Mouse (Mus musculus) layer of hippocampus, adult 6 months (tissue): Measurements from ENCODE around the gene Smyd3. TPM values are rescaled to one million over a fixed set of nuclear protein-coding genes. Genes with fewer than 3 reads are reported as not detected.

Experiments
- long read RNA-seq, 2 experiments: library from polyadenylated mRNA; unstranded; transcript quantifications; one replicate each; pipeline ENCODE4 v2.0.0; 2019 to 2020
- polyA plus RNA-seq: library from polyadenylated mRNA; unstranded; fragments of <200 nt; fragmentation: Nextera tagmentation; gene quantifications from 2 replicates; pipeline ENCODE4 v1.2.3, GENCODE M21; 2021

Smyd3 gene
- 19.1 and 19.6 TPM in 2 replicates for polyA plus RNA-seq
- long read RNA-seq, experiment 1, partial matches to known transcripts, result 1 of 12 reads
- long read RNA-seq, experiment 1, other reads (novel, unspliced or antisense), result 8 of 12 reads
- long read RNA-seq, experiment 2, partial matches to known transcripts, result 5 of 23 reads
- long read RNA-seq, experiment 2, other reads (novel, unspliced or antisense), result 14 of 23 reads

DNA sequence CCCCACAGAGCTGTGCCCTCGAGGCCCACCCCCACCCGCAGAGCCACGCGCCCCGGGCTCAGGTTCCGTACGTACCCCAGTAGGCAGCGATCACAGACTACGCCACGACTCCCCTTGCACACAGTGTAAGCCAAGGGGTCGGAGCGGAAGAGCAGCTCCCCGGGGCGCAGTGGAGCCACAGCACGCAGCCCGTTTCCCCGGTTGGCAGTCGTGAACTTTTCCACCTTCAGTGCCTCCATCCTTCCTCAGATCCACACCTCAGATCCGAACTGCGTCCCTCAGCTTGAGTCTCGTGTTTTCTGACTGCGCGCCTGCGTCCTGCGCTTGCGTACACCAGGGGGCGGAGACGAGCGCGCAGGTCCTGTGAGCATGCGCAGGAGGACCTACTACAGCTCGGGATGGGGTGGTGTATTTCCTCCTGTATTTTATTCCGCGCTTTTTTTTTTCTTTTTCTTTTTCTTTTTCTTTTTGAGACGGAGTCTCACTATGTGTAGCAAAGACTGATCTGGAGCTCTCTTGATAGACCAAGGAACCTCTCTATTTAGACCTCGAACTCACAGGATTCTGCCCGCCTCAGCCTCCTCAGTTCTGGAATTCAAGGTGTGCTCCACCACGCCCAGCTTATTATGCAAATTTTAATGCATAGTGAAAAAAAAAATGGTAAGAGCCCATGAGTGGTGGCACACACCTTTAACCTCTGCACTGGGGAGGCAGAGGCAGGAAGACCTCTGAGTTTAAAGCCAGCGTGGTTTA, at the start of gene Smyd3:
Gene Smyd3 (minus strand): TSS at position 329 of the 753 bp plus-strand sequence.

DNA sequence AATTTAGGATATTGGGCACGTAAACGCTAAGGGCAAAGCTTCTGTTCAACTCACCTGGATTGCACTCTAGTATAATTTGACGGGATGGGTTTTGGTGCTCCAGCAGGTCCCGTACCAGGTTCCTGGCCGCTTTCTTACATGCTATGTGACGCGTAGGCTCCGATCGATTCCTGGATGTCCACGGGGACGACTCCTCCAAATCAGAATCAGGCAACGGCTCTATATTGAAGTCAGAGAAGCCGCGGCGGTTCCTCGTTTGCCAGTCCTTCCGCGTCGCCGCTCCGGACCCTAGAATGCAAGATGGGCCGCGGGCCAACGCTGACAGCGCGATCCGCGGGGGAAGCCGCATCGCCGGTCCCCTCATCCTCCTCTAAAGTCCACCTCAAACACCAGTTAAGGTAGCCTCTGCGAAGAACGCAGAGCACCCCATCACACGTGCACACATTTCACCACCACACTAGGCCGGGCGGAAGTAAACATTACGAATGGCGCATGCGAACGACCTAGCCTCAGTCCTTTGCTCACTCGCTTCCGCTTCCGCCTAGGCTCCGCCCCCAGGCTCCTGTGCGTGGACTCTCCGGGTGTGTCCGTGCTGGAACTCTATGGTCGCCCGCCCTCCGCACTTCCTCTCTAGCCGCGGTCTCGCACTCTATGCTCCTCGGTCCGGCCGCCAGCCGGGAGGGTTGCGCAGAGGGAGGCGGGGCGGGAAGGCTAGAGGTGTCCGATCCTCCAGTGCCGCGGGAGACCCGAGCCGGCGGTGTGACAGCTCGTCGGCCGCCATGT, 28.1 kb upstream of the Smyd3 start, which contains the start of the genes Tfb2m and Cnst:
Gene Tfb2m (minus strand): TSS at position 500 of the 783 bp plus-strand sequence.
Gene Cnst (plus strand): TSS at position 603 of the 783 bp plus-strand sequence.

Other genes with a start within 250 kb of the Smyd3 start
- 14.6 and 16.8 TPM in 2 replicates for gene Tfb2m, start 28.2 kb upstream of the Smyd3 start, polyA plus RNA-seq
- gene Cnst, start 28.3 kb upstream of the Smyd3 start, polyA plus RNA-seq, result 6.4 and 8.0 TPM in 2 replicates
- gene Sccpdh, start 150.2 kb upstream of the Smyd3 start, polyA plus RNA-seq, result 119 and 121 TPM in 2 replicates
- 0.04 and 0.06 TPM in 2 replicates for gene Kif28, start 227.2 kb upstream of the Smyd3 start, polyA plus RNA-seq